Mouse (Mus musculus) myocyte (in vitro differentiated cells): ENCODE results near the gene Olfr657.

Experiments
- CEBPB ChIP-seq: IDR thresholded peaks from 2 replicates; pipeline ENCODE4 v1.6.1; 2011; ENCODE audit warnings: mild to moderate bottlenecking, moderate library complexity; ENCODE audit not compliant: poor library complexity, insufficient read depth, severe bottlenecking
- E2F4 ChIP-seq: IDR thresholded peaks from one replicate; pipeline ENCODE4 v1.6.1; 2011; ENCODE audit warnings: mild to moderate bottlenecking, control low read depth, moderate library complexity; ENCODE audit not compliant: insufficient read depth
- MAX ChIP-seq: IDR thresholded peaks from one replicate; pipeline ENCODE4 v1.6.1; 2011; ENCODE audit warnings: low read depth, mild to moderate bottlenecking, control low read depth
- MYOD1 ChIP-seq, 3 experiments: IDR thresholded peaks; one replicate each; pipeline ENCODE4 v1.6.1; 2011; ENCODE audit warnings: control low read depth in 2 of 3, low read depth in 2 of 3, mild to moderate bottlenecking in 2 of 3, moderate library complexity in 1 of 3; ENCODE audit not compliant: insufficient read length in 2 of 3, control insufficient read depth in 1 of 3
- MYOG ChIP-seq, 3 experiments: IDR thresholded peaks; one replicate each; pipeline ENCODE4 v1.6.1; 2011; ENCODE audit warnings: control low read depth in 2 of 3, low read depth in 2 of 3, mild to moderate bottlenecking in 2 of 3; ENCODE audit not compliant: insufficient read length in 2 of 3, control insufficient read depth in 1 of 3, insufficient read depth in 1 of 3
- POLR2A ChIP-seq: IDR thresholded peaks from one replicate; pipeline ENCODE4 v1.6.1; 2011; ENCODE audit warnings: low read depth, mild to moderate bottlenecking, control low read depth, moderate library complexity; ENCODE audit not compliant: insufficient read length
- POLR2AphosphoS2 ChIP-seq: IDR thresholded peaks from one replicate; pipeline ENCODE4 v1.6.1; 2011; ENCODE audit warnings: low read depth, control low read depth; ENCODE audit not compliant: insufficient read length
- REST ChIP-seq: IDR thresholded peaks from one replicate; pipeline ENCODE4 v1.6.1; 2011; ENCODE audit warnings: mild to moderate bottlenecking, control low read depth, moderate library complexity; ENCODE audit not compliant: insufficient read depth, insufficient read length
- SRF ChIP-seq: IDR thresholded peaks from one replicate; pipeline ENCODE4 v1.6.1; 2011; ENCODE audit warnings: low read depth; ENCODE audit not compliant: control insufficient read depth, insufficient read length
- TCF12 ChIP-seq: IDR thresholded peaks from one replicate; pipeline ENCODE4 v1.6.1; 2011; ENCODE audit warnings: mild to moderate bottlenecking, control low read depth; ENCODE audit not compliant: poor library complexity, insufficient read depth, severe bottlenecking
- USF1 ChIP-seq: IDR thresholded peaks from one replicate; pipeline ENCODE4 v1.6.1; 2011; ENCODE audit warnings: low read depth, mild to moderate bottlenecking, control low read depth, moderate library complexity

GRCm38 (mm10) chr7:104686201-104686600 lies 61.6 kb downstream of the Olfr657 start, which contains the start of gene Olfr661:
- TF ChIP-seq POLR2AphosphoS2 (no peak), MYOD1 (IDR thresholded peaks at IDR 0.05; ENCODE audit: control insufficient read depth in 1 of 3, insufficient read length in 2 of 3, low read depth in 2 of 3) (no peak), POLR2A (no peak), REST (no peak), MAX (no peak), CEBPB (no peak), SRF (no peak), USF1 (no peak), TCF12 (no peak), MYOG (IDR thresholded peaks at IDR 0.05; ENCODE audit: control insufficient read depth in 1 of 3, insufficient read depth in 1 of 3, insufficient read length in 2 of 3, low read depth in 2 of 3) (no peak), E2F4 (no peak)
